Mouse (Mus musculus): Measurements from ENCODE around the gene Tlx2. TPM values are rescaled to one million over a fixed set of nuclear protein-coding genes. Genes with fewer than 3 reads are reported as not detected.

Gene Tlx2
- polyA plus RNA-seq, 1 experiment from 2014 or later, result 0.45 TPM

GRCm38 (mm10) chr6:83068706-83069487 is 1.2 kb downstream of the Tlx2 start:
- H3K4me2 ChIP-seq (ENCODE audit: low read depth, low read length), result peak overlapping the region; percentile 56
- peaks cover 12% of the 10 kb centered on the region; the same call in 1 of the 2 replicates for H3K4me1 ChIP-seq (ENCODE audit: control insufficient read depth, insufficient read depth, low read length)
- no peaks in the 10 kb centered on the region for H3K36me3 ChIP-seq (ENCODE audit: control insufficient read depth, insufficient read depth)
- H3K27ac ChIP-seq (ENCODE audit: low read length), result no peak overlapping the region
- no peak overlapping the region for H3K9ac ChIP-seq (ENCODE audit: low read length)
- H3K27me3 ChIP-seq (ENCODE audit: control insufficient read depth, insufficient read depth, low read length), result peaks cover 95% of the 10 kb centered on the region
- WGBS, result 1% methylated on average over 77 of the region's 81 CpGs
- H3K4me3 ChIP-seq (ENCODE audit: low read length), result peak overlapping the region; percentile 29
- no peak for ATAC-seq (replicated peaks; ENCODE audit: extremely low read depth, insufficient read depth, low FRiP score)
- H3K9me3 ChIP-seq (replicated peaks; ENCODE audit: control insufficient read depth, low read length), result no peaks in the 10 kb centered on the region

GRCm38 (mm10) chr6:83068221-83068620 is 1.9 kb downstream of the Tlx2 start:
- ATAC-seq (replicated peaks; ENCODE audit: extremely low read depth, insufficient read depth, low FRiP score), result no peak
- H3K9ac ChIP-seq (ENCODE audit: low read length), result no peak overlapping the region
- 9% methylated on average over 8 of the region's 8 CpGs for WGBS
- H3K27me3 ChIP-seq (ENCODE audit: control insufficient read depth, insufficient read depth, low read length), result peaks cover 95% of the 10 kb centered on the region
- H3K27ac ChIP-seq (ENCODE audit: low read length), result no peak overlapping the region
- peak overlapping the region; percentile 56 for H3K4me2 ChIP-seq (ENCODE audit: low read depth, low read length)
- no peaks in the 10 kb centered on the region for H3K36me3 ChIP-seq (ENCODE audit: control insufficient read depth, insufficient read depth)
- H3K4me1 ChIP-seq (ENCODE audit: control insufficient read depth, insufficient read depth, low read length), result peaks cover 12% of the 10 kb centered on the region; the same call in 1 of the 2 replicates
- H3K4me3 ChIP-seq (ENCODE audit: low read length), result peak overlapping the region; percentile 29
- no peaks in the 10 kb centered on the region for H3K9me3 ChIP-seq (replicated peaks; ENCODE audit: control insufficient read depth, low read length)

GRCm38 (mm10) chr6:83066441-83066840 is 3.7 kb downstream of the Tlx2 start:
- ATAC-seq (replicated peaks; ENCODE audit: extremely low read depth, insufficient read depth, low FRiP score), result no peak
- H3K36me3 ChIP-seq (ENCODE audit: control insufficient read depth, insufficient read depth), result no peaks in the 10 kb centered on the region
- no peak overlapping the region for H3K4me2 ChIP-seq (ENCODE audit: low read depth, low read length)
- H3K9ac ChIP-seq (ENCODE audit: low read length), result no peak overlapping the region
- H3K4me3 ChIP-seq (ENCODE audit: low read length), result no peak overlapping the region
- 26% methylated on average over 6 of the region's 6 CpGs for WGBS
- peaks cover 12% of the 10 kb centered on the region; the same call in 1 of the 2 replicates for H3K4me1 ChIP-seq (ENCODE audit: control insufficient read depth, insufficient read depth, low read length)
- H3K27ac ChIP-seq (ENCODE audit: low read length), result no peak overlapping the region
- no peaks in the 10 kb centered on the region for H3K9me3 ChIP-seq (replicated peaks; ENCODE audit: control insufficient read depth, low read length)
- H3K27me3 ChIP-seq (ENCODE audit: control insufficient read depth, insufficient read depth, low read length), result peaks cover 96% of the 10 kb centered on the region

GRCm38 (mm10) chr6:83065995-83066394 is 4.1 kb downstream of the Tlx2 start:
- Histone ChIP-seq H3K4me1 (ENCODE audit: control insufficient read depth, insufficient read depth, low read length) (peaks cover 9% of the 10 kb centered on the region; the same call in 1 of the 2 replicates), H3K36me3 (ENCODE audit: control insufficient read depth, insufficient read depth) (no peaks in the 10 kb centered on the region), H3K4me3 (ENCODE audit: low read length) (no peak overlapping the region), H3K27ac (ENCODE audit: low read length) (no peak overlapping the region), H3K27me3 (ENCODE audit: control insufficient read depth, insufficient read depth, low read length) (peaks cover 95% of the 10 kb centered on the region), H3K4me2 (ENCODE audit: low read depth, low read length) (no peak overlapping the region), H3K9ac (ENCODE audit: low read length) (no peak overlapping the region), H3K9me3 (replicated peaks; ENCODE audit: control insufficient read depth, low read length) (no peaks in the 10 kb centered on the region)
- 37% methylated on average over 8 of the region's 8 CpGs for WGBS
- no peak for ATAC-seq (replicated peaks; ENCODE audit: extremely low read depth, insufficient read depth, low FRiP score)

GRCm38 (mm10) chr6:83058725-83059124 is 11.4 kb downstream of the Tlx2 start:
- Histone ChIP-seq H3K9me3 (replicated peaks; ENCODE audit: control insufficient read depth, low read length) (no peaks in the 10 kb centered on the region), H3K36me3 (ENCODE audit: control insufficient read depth, insufficient read depth) (peaks cover 16% of the 10 kb centered on the region), H3K4me3 (ENCODE audit: low read length) (no peak overlapping the region), H3K4me1 (ENCODE audit: control insufficient read depth, insufficient read depth, low read length) (peaks cover 9% of the 10 kb centered on the region), H3K27ac (ENCODE audit: low read length) (no peak overlapping the region), H3K4me2 (ENCODE audit: low read depth, low read length) (no peak overlapping the region), H3K27me3 (ENCODE audit: control insufficient read depth, insufficient read depth, low read length) (peaks cover 34% of the 10 kb centered on the region), H3K9ac (ENCODE audit: low read length) (no peak overlapping the region)
- no peak for ATAC-seq (replicated peaks; ENCODE audit: extremely low read depth, insufficient read depth, low FRiP score)
- 77% methylated on average over 2 of the region's 2 CpGs for WGBS

- H3K27ac ChIP-seq (ENCODE audit: low read length), result no peak within 1 kb of the TSS
- no peak within 1 kb of the TSS for H3K4me3 ChIP-seq (ENCODE audit: low read length)
- H3K9me3 ChIP-seq (replicated peaks; ENCODE audit: control insufficient read depth, low read length), result no peaks in the 10 kb centered on the region
- H3K4me2 ChIP-seq (ENCODE audit: low read depth, low read length), result no peak within 1 kb of the TSS
- peaks cover 16% of the 10 kb centered on the region for H3K36me3 ChIP-seq (ENCODE audit: control insufficient read depth, insufficient read depth)
- peaks cover 25% of the 10 kb centered on the region for H3K27me3 ChIP-seq (ENCODE audit: control insufficient read depth, insufficient read depth, low read length)
- WGBS, result 55% methylated on average over 3 of the region's 3 CpGs
- peaks cover 17% of the 10 kb centered on the region for H3K4me1 ChIP-seq (ENCODE audit: control insufficient read depth, insufficient read depth, low read length)
- no peak for ATAC-seq (replicated peaks; ENCODE audit: extremely low read depth, insufficient read depth, low FRiP score)
- H3K9ac ChIP-seq (ENCODE audit: low read length), result no peak within 1 kb of the TSS
These were observed 12.3 kb downstream of the Tlx2 start, which contains the start of gene Dqx1 for GRCm38 (mm10) chr6:83057790-83058189. Gene Dqx1 (plus strand): TSS chr6:83057844.

GRCm38 (mm10) chr6:83054871-83055431 is 15.1 kb downstream of the Tlx2 start, which contains the start of gene Htra2:
Gene Htra2 (minus strand): TSS chr6:83055273.
- Histone ChIP-seq H3K36me3 (ENCODE audit: control insufficient read depth, insufficient read depth) (peaks cover 30% of the 10 kb centered on the region), H3K27me3 (ENCODE audit: control insufficient read depth, insufficient read depth, low read length) (peaks cover under 1% of the 10 kb centered on the region; the same call in 1 of the 2 replicates), H3K9ac (ENCODE audit: low read length) (peak within 1 kb of the TSS; percentile 88), H3K4me2 (ENCODE audit: low read depth, low read length) (peak within 1 kb of the TSS; percentile 96), H3K9me3 (replicated peaks; ENCODE audit: control insufficient read depth, low read length) (no peaks in the 10 kb centered on the region), H3K27ac (ENCODE audit: low read length) (peak within 1 kb of the TSS; percentile 89), H3K4me3 (ENCODE audit: low read length) (peak within 1 kb of the TSS; percentile 73), H3K4me1 (ENCODE audit: control insufficient read depth, insufficient read depth, low read length) (peaks cover 22% of the 10 kb centered on the region)
- under 1% methylated on average over 50 of the region's 50 CpGs for WGBS
- peak; percentile 37 for ATAC-seq (replicated peaks; ENCODE audit: extremely low read depth, insufficient read depth, low FRiP score)

- ATAC-seq (replicated peaks; ENCODE audit: extremely low read depth, insufficient read depth, low FRiP score), result peak; percentile 95
- H3K4me1 ChIP-seq (ENCODE audit: control insufficient read depth, insufficient read depth, low read length), result peaks cover 22% of the 10 kb centered on the region
- under 1% methylated on average over 64 of the region's 64 CpGs for WGBS
- H3K27me3 ChIP-seq (ENCODE audit: control insufficient read depth, insufficient read depth, low read length), result no peaks in the 10 kb centered on the region; the same call in 1 of the 2 replicates
- H3K4me3 ChIP-seq (ENCODE audit: low read length), result peak within 1 kb of the TSS; percentile 73
- no peaks in the 10 kb centered on the region for H3K9me3 ChIP-seq (replicated peaks; ENCODE audit: control insufficient read depth, low read length)
- H3K36me3 ChIP-seq (ENCODE audit: control insufficient read depth, insufficient read depth), result peaks cover 30% of the 10 kb centered on the region
- H3K4me2 ChIP-seq (ENCODE audit: low read depth, low read length), result peak within 1 kb of the TSS; percentile 96
- H3K9ac ChIP-seq (ENCODE audit: low read length), result peak within 1 kb of the TSS; percentile 88
- H3K27ac ChIP-seq (ENCODE audit: low read length), result peak within 1 kb of the TSS; percentile 89
These were observed 15.8 kb downstream of the Tlx2 start, which contains the start of gene Aup1 for GRCm38 (mm10) chr6:83054074-83054851. Gene Aup1 (plus strand): TSS chr6:83054521.

Measured in heart, embryonic 16.5 days (tissue).